Mouse (Mus musculus) liver, adult 2 months (tissue): ENCODE measurements around the gene Prkce.

Source experiments
- CTCF ChIP-seq: fragments of 200-500 bp; IDR thresholded peaks from 2 replicates; pipeline ENCODE4 v1.5.1; 2011; ENCODE audit warnings: low read depth, low read length, control low read depth
- POLR2A ChIP-seq: fragments of 200-500 bp; IDR thresholded peaks from 2 replicates; pipeline ENCODE4 v1.6.1; 2011; ENCODE audit warnings: low read length, control low read depth; ENCODE audit not compliant: insufficient read depth; ENCODE audit errors: extremely low read depth

DNA sequence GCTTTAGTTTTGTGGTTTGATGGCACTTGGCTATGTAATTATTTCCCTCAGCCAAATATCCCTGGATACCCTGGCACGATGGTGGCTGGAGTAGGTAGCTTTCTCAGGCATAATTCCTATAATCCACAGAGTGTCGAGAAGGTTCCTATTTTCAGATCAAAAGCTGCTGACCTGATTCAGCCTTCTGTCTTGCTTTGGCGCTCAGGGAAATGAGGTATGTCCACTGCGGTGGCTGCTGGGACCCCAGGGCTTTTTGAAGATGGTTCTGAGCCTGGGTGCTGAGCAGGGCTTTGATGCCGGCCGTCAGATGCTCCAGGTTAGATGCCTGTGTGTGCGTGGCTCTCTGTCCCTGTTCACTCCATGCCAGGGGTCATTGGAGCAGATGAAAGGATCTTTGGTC, 59.0 kb downstream of the Prkce start:
- no peak for TF ChIP-seq POLR2A
- no peak for TF ChIP-seq CTCF
